Mouse (Mus musculus) lung, adult 18-20 months (tissue): ENCODE data around the gene BC024978.

Experiments
- DNase-seq, 2 experiments: peaks; one replicate each; pipeline ENCODE4 v3.0.0; 2022; ENCODE audit warnings: mixed read lengths in 2 of 2

Gene BC024978

GRCm38 (mm10) chr7:27259771-27260170 lies 64.2 kb downstream of the BC024978 start:
- no peak for DNase-seq
